Mouse (Mus musculus) 3T3-L1 (cell line): ENCODE measurements at regions not wholly inside any gene's neighbourhood (a gene's known extent, or its start where the extent isn't known, plus 50 kb on each side); places are given as distances from the start of the nearest gene placed in this dataset.

Experiments
- DNase-seq: peaks from one replicate; pipeline ENCODE4 v3.0.0-alpha.2; 2015; ENCODE audit warnings: low read depth, low spot score

DNA sequence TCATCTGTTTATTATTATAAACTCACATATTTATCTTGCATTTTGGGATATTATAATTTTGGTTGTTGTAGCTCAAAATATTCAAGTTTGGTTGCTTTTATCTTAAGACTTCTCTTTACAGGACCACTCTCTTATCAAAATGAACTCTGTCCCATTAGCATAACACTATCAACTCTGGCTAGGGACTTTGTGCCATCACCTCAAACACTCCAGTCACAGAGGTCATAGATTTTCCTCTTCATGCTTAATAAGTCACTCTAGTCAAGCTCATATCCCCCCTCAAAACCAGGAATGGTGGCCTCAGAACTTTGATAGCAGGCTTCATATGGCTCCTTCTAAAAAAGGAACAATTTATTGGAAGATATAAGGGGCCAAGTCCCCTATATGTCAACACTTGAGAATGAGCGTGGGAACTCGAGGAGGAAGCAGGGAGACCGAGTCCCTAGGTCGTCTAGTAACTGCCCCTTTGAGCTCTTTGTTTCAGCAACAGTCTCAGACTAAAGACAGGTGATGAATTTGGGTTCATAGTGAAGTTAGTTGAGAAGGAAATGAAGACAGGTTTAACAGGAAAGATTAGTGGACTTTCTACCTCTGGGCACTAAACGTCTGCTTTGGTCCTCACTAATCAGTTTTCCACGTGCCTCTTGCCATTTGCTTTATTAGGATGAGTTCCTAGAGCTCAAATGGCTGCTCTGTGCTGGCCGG is 565.4 kb upstream of the Pkn2 start:
- DNase-seq = no peak

DNA sequence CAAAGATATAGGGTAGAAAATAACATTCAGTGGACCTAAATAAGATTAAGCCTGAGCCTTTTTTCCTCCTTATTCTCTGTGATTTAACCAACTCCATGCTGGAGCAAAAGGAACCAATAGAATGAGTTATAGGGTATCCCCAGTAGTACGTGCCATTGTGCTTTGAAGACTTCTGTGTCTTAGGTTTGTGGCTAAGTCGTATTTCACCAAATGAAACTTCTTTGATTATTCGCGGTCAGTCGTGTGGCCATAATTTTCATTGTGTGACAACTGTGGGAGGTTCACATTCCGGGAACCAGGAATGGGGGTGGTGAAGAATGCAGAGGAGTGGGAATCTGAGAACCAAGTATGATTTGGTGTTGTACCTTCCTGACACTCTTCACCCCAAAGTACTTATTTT is 535.6 kb upstream of the Pkn2 start:
- no peak for DNase-seq

DNA sequence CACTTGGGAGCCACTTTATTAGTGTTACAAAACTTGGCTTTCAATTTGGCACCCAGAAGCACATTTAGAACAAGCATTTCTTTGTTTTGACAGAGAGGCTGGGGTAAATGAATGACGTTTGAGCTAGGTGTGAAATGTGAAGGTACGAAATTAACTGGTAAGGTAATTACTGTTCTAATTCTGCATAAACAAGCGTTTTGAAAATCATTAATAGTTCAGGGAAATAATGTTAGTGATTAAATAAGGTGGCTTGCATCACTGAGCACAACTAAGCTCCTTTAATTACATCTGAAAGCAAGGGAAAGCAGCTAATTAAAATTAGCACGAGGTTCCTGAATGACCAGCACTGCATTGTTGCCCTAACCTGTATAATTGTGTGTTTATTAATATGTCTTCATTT is 529.9 kb upstream of the Pkn2 start:
- DNase-seq = no peak

DNA sequence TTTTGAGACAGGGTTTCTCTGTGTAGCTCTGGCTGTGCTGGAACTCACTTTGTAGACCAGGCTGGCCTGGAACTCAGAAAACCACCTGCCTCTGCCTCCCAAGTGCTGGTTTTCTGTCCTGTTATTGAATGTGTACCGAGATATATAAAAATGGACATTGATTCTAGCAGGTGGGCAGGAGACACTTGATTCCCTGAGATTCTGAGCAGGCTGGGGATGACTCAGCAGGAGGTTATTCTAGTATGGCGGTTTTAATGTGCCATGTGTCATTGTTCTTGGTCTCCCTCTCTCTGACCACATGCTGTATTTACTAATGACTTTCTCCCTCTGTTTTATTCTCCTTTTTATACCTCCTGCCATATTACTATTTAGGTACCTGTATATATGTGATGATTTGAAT is 517.2 kb upstream of the Pkn2 start:
- peak; percentile 46 for DNase-seq

DNA sequence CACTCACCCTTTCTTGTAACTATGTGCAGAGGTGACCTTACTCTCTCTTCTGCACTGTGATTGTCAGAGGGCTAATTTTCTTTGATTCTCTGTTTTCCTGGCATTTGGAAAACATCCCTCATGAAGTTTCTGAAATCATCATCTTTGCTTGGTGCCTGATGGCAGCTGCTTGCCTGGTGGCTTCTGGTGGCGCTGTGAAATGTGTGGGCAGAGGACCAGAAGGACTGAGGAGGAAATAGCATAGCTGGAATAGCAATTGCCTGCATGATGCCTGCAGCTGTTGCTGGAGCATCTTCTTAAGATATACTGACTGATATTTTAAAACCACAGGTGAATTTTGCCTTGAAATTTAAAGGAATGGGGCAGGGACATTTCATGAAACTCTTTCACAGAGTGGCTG is 502.6 kb upstream of the Pkn2 start:
- no peak for DNase-seq

DNA sequence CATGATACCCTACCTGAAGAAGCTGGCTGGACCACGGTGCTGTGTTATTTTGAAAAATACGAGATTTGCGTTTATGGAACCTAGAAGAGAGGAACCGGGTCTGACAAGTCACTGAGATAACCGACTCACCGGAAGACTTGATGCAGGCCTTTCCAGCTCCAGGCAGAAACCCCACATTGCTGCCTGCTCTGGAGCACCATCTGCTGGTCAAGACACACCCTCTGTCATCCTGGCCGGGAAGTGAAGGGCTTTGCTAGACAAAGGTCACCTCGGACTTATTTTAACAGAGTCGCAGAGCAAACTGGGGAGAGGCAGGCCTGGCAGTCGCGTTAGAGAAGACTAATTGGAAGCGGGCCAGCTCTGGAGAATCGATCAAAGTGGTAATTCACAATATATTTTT is 497.4 kb upstream of the Pkn2 start:
- DNase-seq = peak; percentile 85

DNA sequence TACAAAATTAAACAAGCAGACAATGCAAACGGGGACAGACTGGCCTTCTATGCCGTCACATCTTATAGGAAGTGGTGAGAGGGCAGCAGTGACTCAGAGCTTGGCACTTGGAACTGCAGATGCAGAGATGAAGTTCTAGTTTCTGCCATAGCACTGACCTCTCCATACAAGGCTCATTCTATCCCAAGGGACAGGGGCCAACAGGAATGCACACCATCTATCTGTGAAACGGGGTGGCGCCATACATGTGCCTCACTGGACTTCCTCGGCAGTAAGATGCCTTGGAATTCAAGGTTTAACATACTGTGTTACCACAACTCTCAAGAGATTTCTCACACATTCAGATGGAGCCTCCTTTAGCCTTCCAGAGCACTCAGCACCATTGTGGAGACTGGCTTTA is 495.6 kb upstream of the Pkn2 start:
- peak; percentile 63 for DNase-seq

DNA sequence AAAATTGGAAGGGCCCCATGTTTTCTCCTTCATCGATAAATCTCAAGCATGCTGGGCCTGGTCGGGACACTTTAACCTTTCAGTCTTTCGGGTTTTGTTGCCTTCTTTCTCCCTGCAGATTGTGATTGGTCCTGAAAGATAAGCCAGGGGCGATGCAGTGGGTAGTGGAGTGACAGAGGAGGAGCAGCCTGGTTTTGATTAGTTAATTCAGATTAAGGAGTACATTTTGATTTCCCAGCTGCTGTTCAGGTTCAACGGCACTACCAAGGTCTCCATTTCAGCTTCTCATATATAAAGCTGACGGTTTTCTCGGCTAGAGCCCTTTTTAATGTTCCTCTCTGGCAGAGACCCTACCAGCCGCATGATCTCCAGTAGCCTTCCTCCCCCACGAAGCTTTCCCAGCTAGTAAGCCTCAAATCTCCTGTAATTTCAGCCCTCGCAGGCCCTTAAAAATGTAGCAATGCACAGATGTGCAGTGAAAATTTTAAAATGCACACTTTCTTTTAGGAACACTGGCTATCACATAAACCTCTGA is 493.8 kb upstream of the Pkn2 start:
- no peak for DNase-seq

DNA sequence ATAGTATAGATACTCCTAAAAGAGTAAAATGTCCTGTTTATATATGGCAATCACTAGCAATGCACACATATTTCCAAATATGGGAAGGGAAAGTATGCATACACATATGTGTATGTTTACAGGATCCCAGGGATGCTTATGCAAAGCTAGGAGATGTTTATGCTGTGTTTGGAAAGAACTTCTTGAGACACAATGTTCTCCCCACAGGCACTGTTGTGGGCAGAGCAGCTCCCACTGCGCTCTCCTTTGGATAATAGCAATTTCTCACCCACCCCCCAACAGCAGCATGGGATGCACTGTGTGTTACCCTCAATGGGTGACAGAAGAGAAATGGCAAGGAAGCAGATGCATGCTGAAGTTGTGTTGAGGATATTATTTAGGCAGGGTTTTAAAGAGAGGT is 491.7 kb upstream of the Pkn2 start:
- no peak for DNase-seq

DNA sequence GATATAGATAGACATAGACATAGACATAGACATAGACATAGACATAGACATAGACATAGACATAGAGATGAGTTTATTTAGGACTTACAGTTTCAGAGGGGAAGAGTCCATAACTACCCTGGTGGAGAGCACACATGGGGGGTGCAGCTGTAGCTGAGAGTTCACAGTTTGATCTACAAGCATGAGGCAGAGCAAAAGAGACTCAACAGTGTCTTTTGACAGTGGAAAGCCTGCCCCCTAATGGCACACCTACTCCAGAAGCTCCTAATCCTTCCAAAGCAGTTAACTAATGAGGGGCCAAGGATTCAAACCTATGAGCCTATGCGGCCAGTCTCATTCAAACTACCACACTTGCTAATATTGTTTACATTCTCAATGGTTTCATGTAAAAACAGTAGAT is 487.2 kb upstream of the Pkn2 start:
- no peak for DNase-seq

DNA sequence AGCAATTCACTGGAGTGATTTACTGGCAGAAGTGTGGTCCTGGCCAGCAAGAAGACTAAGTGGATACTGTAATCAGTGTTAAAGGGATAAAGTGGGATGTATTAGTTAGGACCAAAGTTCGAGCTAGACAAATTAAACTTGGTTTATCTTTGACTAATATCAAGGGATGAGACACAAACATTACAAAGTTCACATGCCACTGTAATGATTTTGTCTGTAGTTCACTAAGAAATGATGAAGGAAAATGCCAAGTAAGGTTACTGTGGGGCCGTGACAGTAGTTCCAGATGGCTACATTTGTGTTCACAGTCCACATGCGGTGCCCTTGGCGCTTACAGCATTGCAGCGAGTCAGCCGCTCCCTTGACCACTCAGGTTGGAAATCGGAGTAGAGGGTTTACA is 458.2 kb upstream of the Pkn2 start:
- DNase-seq = no peak

DNA sequence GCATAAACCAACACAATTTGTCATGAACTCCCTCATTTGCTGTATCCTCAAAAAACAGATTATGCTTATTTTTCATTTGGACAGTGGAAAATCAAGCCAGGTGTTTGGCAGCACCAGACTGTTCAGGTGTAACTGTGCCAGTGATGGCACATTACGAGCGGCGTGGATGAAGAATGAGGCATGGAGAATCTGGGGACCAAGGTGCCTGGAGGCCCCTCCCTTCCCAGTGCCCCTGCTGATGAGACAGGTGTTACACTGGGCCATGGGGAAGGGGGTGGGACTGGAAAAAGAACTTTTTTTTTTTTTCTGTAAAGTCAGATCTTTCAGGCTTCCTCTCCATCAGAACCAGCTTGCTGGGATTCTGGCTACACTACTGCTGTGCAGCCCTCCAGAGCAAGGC is 451.5 kb upstream of the Pkn2 start:
- no peak for DNase-seq

DNA sequence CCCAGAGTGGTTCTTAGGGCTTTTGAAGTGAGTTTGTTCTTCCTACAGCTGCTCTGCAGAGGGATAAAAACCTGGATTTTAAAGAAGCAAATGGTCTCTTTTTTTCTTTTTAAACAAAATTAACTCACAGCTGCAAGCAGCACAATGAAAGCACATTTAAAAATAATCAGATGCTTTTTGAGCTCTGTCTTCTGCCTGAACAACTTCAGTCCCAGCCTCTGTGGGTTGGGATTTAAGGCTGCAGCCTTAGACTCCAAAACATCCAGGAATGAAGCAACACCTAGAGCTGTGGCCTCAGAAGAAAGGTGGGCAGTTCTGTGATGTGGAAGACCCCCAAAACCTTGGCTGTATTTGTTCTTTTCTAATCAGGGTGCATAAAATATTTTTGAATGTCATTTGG is 446.7 kb upstream of the Pkn2 start:
- DNase-seq = no peak

DNA sequence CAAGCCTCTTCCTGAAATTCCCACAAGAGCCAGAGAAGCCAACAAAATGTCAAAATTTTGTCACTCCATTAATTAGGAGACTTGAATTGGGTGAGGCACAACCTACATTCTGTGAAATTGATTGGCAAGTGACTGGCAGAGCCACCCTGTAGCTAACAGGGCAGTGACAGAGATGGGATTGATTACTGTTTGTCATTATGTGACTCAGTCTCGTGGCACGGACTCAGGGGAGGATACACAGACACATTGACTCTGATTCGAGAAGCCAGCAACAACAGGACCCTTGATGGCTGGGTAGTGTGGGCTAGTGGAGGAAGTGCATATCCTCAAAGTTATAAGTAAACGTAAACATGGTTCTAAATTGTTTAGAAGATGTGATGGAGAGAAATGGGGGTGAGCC is 445.8 kb upstream of the Pkn2 start:
- no peak for DNase-seq

DNA sequence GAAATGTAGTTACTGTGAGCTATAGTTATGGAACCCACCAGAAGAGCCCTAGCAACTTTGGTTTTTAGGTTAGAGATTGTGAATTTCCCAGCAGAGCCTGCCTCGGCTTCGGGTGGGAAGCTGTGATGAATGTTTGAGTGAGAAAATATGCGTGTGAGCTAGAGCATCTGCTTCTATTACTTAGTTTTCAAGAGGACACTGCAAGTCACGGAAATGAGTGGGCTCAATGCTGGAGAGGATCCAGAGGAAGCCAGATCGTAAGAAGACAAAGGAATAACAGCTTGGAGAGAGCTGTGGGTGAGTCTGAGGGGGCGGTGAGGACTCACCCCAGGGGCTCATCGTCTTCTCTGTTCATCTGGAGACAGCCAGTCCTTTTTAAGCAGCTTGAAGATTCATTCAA is 434.7 kb upstream of the Pkn2 start:
- no peak for DNase-seq

DNA sequence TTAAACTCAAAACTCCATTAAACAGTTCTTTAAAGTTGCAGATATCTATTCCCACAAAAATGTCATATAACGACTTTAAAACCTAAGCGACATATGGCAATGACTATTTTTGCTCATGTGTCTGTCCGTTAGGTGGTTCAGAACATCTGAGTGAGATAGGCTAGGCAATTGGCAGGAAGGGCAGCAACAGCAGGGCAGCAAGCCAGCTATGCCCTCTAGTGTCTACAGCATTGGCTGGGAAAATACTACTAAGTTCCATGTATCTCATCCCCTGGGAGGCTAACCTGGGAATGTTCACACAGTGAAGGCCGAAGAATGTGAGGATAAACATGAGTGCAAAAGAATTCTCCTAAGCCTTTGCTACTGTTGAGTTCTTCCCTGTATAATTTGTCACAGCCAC is 410.0 kb upstream of the Pkn2 start:
- peak; percentile 16 for DNase-seq

DNA sequence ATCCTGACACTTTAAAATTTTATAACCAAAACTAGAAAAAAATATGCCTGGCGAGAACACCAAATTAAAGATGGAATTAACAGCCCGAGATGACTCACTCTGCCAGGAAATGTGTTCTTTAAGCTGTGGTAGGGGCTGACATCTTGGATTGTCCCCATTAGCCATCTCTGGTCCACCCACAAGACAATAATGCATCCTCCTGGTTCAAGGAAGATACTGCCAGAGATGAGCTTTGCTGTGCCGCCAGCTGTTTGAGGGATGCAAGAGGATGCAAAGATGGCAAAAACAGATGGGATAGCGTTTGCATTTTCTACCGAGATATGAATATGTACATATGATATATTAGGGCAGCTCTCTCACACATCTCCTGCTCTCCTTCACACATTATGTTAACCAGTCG is 382.3 kb upstream of the Pkn2 start:
- DNase-seq = no peak

DNA sequence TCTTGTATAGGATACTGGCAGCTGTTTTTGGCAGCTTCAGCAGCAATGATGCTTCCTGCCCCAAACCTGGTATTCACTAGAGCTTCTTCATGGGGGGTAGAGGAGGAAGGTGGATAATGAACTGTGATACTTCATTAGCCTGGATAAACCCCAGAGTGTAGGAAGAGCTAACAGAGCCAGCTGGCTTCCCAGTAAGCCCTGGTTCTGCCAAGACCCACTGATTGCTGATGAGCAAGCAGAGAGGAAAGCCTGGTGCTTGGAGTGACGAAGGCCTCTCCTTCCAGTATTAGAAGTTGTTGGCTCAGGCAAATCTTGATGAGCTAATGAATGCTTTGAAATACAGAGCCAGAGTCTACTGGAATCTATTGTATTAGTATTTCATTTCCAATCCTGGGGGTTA is 370.8 kb upstream of the Pkn2 start:
- no peak for DNase-seq

DNA sequence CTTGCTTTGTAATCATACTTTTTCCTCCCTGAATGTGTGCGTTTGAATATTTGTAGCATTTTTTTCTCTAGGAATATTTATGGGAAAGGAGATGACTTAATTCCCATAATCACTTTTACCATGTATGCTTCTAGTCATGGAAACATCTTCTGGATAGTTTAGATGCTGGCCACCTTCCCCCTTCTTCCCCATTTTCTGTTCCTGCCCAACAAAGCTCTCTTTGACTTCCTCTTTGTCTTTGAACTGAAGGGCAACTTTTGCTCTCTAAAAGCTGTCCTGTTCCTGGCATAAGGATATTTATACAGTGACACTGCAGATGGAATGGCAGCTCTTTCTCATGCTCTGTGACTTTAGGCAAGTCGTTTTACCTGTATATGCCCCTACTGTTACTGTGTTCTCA is 370.2 kb upstream of the Pkn2 start:
- DNase-seq = no peak

DNA sequence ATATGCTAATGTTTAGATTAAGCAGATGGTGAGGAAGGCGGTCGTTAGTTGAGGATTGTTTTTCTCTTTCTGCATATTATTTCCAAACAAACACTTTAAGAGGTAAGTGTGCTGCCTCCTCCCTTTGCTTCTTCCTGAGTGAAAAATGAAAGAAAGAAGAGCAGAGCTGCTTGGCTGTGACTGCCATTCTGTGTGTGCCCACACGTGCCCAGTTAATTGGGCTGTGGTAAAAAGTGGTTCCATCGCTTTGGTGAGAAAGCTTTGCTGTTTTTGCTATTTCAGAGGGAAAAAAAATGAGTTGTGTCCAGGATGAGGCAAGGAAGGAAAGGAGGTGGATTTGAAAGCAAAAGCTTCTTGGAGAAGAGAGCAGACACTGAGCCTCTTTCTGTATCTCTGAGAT is 360.9 kb upstream of the Pkn2 start:
- DNase-seq = no peak

DNA sequence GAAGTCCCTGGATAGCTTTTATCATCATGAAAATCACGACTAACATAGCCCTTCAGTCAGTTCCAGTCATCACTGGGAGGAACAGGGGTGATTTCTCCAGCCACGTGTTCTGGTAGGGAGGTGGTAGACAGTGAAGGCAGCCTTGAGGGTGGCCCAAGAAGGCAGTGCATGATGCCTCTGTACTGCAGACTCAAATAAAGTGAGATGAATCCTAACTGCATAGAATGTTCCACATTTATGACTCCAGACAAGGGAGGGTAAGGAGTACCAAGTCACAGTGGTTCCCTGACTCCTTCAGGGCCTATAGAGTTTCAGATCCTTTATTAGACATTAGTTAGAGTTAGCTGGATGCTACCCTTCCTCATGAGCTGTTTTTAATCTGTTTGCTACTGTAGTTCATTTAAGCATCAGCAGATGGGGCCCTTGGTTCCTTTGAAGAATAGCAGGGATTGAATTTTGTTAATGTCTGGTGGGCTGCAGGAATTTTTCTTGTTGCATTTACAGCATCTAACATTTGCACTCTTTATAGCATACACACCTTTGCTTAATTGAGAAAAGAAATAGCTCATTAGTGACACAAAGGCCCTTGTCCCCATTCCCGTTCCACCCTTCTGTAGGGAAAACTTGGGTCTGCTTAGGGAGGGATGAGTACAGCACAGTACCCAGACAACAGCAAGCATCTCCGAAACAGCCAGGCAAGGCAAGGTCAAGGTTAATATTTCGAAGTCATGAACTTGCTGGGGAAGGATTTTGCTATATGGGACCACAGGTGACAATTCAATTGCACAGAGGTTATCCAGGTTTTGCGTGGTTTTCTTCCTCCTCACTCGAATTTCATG is 359.0 kb upstream of the Pkn2 start:
- DNase-seq = peak; percentile 29

DNA sequence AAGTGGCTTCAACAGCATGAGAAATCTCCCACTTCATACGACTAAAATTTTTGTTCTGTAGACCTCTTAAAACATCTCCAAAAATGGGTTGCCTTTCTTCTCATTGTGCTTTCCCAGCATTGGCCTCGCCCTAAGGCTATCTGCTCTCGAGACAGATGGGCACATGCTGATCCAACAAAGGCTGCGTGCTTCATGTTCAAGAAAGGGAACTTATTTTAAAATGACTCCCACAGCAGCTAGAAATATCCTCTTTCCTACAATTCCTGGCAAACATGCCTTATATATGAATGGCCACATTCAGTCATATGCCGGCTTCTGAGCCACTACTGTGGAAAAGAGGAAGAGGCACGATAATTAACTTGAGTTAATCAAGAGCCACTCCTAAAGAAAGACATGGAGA is 356.7 kb upstream of the Pkn2 start:
- DNase-seq = no peak
